Mouse (Mus musculus): ENCODE data around the gene Nmrk2. TPM values are rescaled to one million over a fixed set of nuclear protein-coding genes. Genes with fewer than 3 reads are reported as not detected.
A peak's percentile ranks its signal among the peaks of the same experiment; 100 is the strongest.

Gene Nmrk2
- polyA plus RNA-seq (2014; fragmentation: Nextera tagmentation; extraction: Ambion mirVana), result not detected in 2 replicates

- no peaks in the 10 kb centered on the region for H3K9me3 ChIP-seq (ENCODE audit: control insufficient read depth, low read length)
- H3K27me3 ChIP-seq (ENCODE audit: control insufficient read depth, insufficient read depth, low read length), result no peaks in the 10 kb centered on the region
- H3K36me3 ChIP-seq (ENCODE audit: control insufficient read depth, insufficient read depth, low read length), result peaks cover 10% of the 10 kb centered on the region
- H3K4me3 ChIP-seq (ENCODE audit: low read depth, low read length), result no peak within 1 kb of the TSS
- no peak for ATAC-seq (ENCODE audit: low read depth)
- no peak within 1 kb of the TSS for H3K9ac ChIP-seq (replicated peaks; ENCODE audit: low read depth, low read length)
- no peak within 1 kb of the TSS for H3K27ac ChIP-seq (ENCODE audit: low read depth, low read length)
- H3K4me1 ChIP-seq (ENCODE audit: control insufficient read depth, insufficient read depth, low read length), result no peaks in the 10 kb centered on the region
- H3K4me2 ChIP-seq (ENCODE audit: low read depth, low read length), result no peak within 1 kb of the TSS
- 63% methylated on average over 13 of the region's 13 CpGs for WGBS
Observed at GRCm38 (mm10) chr10:81201807-81202758, at the start of gene Nmrk2. Gene Nmrk2, minus strand, starts transcription at chr10:81202051.

DNA sequence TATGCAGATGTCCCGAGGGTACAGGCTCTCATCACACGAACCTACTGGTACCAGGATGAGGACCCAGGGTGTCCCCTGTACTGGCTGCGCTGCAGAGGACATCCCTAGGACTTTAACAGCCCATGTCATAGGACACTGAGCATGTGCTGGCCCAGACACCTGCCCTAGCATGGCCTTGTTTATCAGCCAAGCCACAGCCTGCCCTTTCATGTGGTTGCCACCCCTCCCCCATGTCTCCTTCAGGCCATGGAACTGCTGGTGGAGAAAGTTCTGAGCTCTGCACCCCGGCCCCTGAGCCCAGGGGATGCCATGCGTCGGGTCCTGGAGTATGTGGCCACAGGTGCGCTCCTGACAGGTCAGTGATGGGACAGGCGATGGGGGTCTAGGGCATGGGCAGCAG, 47.6 kb upstream of the Nmrk2 start:
- ATAC-seq (ENCODE audit: low read depth), result no peak
- Histone ChIP-seq H3K4me1 (ENCODE audit: control insufficient read depth, insufficient read depth, low read length) (peaks cover 9% of the 10 kb centered on the region), H3K36me3 (ENCODE audit: control insufficient read depth, insufficient read depth, low read length) (peaks cover 17% of the 10 kb centered on the region; the same call in 1 of the 2 replicates), H3K27me3 (ENCODE audit: control insufficient read depth, insufficient read depth, low read length) (peaks cover 7% of the 10 kb centered on the region; the same call in 1 of the 2 replicates), H3K4me3 (ENCODE audit: low read depth, low read length) (no peak overlapping the region), H3K9ac (replicated peaks; ENCODE audit: low read depth, low read length) (no peak overlapping the region), H3K4me2 (ENCODE audit: low read depth, low read length) (no peak overlapping the region), H3K9me3 (ENCODE audit: control insufficient read depth, low read length) (no peaks in the 10 kb centered on the region), H3K27ac (ENCODE audit: low read depth, low read length) (no peak overlapping the region)
- 84% methylated on average over 8 of the region's 8 CpGs for WGBS

DNA sequence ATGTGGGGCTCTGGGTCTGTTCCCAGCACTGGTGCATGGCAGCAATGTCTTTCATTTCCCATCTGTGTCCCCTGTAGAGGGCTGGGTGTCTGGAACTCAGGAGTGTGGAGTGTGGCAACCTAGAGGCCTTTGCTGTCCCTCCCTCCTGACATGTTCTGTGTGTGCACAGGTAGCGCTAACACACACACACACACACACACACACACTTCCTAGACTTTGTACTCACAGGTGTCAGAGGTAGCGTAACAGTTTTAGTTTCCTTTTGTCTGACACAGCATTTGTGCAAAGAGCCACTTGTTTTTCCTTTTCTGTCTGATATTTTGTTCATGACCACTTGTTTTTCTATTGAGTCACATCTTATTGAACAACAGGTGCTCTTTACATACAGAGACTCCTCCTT, 46.0 kb upstream of the Nmrk2 start:
- ATAC-seq (ENCODE audit: low read depth), result no peak
- no peak overlapping the region for H3K4me2 ChIP-seq (ENCODE audit: low read depth, low read length)
- H3K36me3 ChIP-seq (ENCODE audit: control insufficient read depth, insufficient read depth, low read length), result peaks cover 17% of the 10 kb centered on the region; the same call in 1 of the 2 replicates
- H3K9ac ChIP-seq (replicated peaks; ENCODE audit: low read depth, low read length), result no peak overlapping the region
- no peak overlapping the region for H3K27ac ChIP-seq (ENCODE audit: low read depth, low read length)
- 98% methylated on average over 2 of the region's 2 CpGs for WGBS
- H3K9me3 ChIP-seq (ENCODE audit: control insufficient read depth, low read length), result no peaks in the 10 kb centered on the region
- H3K4me1 ChIP-seq (ENCODE audit: control insufficient read depth, insufficient read depth, low read length), result peaks cover 4% of the 10 kb centered on the region
- H3K4me3 ChIP-seq (ENCODE audit: low read depth, low read length), result no peak overlapping the region
- peaks cover 4% of the 10 kb centered on the region; the same call in 1 of the 2 replicates for H3K27me3 ChIP-seq (ENCODE audit: control insufficient read depth, insufficient read depth, low read length)

GRCm38 (mm10) chr10:81245166-81245565, 43.3 kb upstream of the Nmrk2 start:
- H3K4me2 ChIP-seq (ENCODE audit: low read depth, low read length), result no peak overlapping the region
- H3K27me3 ChIP-seq (ENCODE audit: control insufficient read depth, insufficient read depth, low read length), result peaks cover 2% of the 10 kb centered on the region; the same call in 1 of the 2 replicates
- WGBS, result 96% methylated on average over 6 of the region's 6 CpGs
- no peak overlapping the region for H3K4me3 ChIP-seq (ENCODE audit: low read depth, low read length)
- no peak overlapping the region for H3K27ac ChIP-seq (ENCODE audit: low read depth, low read length)
- H3K36me3 ChIP-seq (ENCODE audit: control insufficient read depth, insufficient read depth, low read length), result peaks cover 11% of the 10 kb centered on the region; the same call in 1 of the 2 replicates
- ATAC-seq (ENCODE audit: low read depth), result no peak
- no peaks in the 10 kb centered on the region for H3K4me1 ChIP-seq (ENCODE audit: control insufficient read depth, insufficient read depth, low read length)
- no peak overlapping the region for H3K9ac ChIP-seq (replicated peaks; ENCODE audit: low read depth, low read length)
- no peaks in the 10 kb centered on the region for H3K9me3 ChIP-seq (ENCODE audit: control insufficient read depth, low read length)

DNA sequence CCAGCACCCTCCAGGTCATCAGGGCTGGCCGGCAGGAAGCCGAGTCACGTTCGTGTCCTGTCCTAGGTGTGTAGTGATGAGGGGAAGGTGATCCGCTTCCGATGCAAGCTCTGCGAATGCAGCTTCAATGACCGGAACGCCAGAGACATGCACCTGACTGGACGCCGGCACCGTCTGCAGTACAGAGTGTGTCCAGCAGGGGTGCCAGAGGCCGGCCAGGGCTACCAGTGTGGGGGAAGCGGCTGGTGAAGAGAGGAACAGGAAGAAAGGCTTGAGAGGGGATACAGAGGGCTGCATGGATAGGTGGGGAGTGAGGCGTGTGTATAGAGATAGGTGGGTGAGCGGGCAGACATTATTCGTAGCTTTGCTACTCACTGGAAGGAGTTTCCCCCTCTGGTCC, 42.7 kb upstream of the Nmrk2 start:
- Histone ChIP-seq H3K4me1 (ENCODE audit: control insufficient read depth, insufficient read depth, low read length) (no peaks in the 10 kb centered on the region), H3K4me2 (ENCODE audit: low read depth, low read length) (no peak overlapping the region), H3K4me3 (ENCODE audit: low read depth, low read length) (no peak overlapping the region), H3K27me3 (ENCODE audit: control insufficient read depth, insufficient read depth, low read length) (peaks cover 4% of the 10 kb centered on the region; the same call in 1 of the 2 replicates), H3K36me3 (ENCODE audit: control insufficient read depth, insufficient read depth, low read length) (peaks cover 10% of the 10 kb centered on the region; the same call in 1 of the 2 replicates), H3K9me3 (ENCODE audit: control insufficient read depth, low read length) (no peaks in the 10 kb centered on the region), H3K27ac (ENCODE audit: low read depth, low read length) (no peak overlapping the region), H3K9ac (replicated peaks; ENCODE audit: low read depth, low read length) (no peak overlapping the region; the same call in 1 of the 2 replicates)
- ATAC-seq (ENCODE audit: low read depth), result peak; percentile 70
- whole genome bisulfite sequencing, result 6% methylated on average over 17 of the region's 17 CpGs

DNA sequence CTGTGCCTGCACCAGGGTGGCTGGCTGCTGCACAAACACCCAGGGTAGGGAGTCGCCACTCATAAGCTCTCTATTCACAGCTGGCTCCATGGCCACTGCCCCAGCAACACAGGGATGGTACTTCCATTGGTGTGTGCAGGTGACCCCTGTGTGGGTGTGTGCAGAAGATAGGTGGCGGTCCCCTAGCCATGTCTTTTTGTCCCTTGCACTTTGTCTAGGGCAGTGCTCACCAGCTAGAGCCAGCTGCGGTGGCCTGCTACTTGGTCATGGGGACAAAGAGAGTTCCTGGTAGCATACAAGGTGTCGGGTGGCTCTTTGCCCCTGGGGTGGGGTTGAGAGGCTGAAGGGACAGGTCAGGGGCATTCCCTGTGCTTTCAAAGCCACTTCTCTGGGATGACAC, 42.3 kb upstream of the Nmrk2 start:
- no peak overlapping the region for H3K4me2 ChIP-seq (ENCODE audit: low read depth, low read length)
- peaks cover 10% of the 10 kb centered on the region; the same call in 1 of the 2 replicates for H3K36me3 ChIP-seq (ENCODE audit: control insufficient read depth, insufficient read depth, low read length)
- H3K9ac ChIP-seq (replicated peaks; ENCODE audit: low read depth, low read length), result no peak overlapping the region; the same call in 1 of the 2 replicates
- no peak overlapping the region for H3K27ac ChIP-seq (ENCODE audit: low read depth, low read length)
- whole genome bisulfite sequencing, result 79% methylated on average over 4 of the region's 4 CpGs
- no peak overlapping the region for H3K4me3 ChIP-seq (ENCODE audit: low read depth, low read length)
- no peaks in the 10 kb centered on the region for H3K9me3 ChIP-seq (ENCODE audit: control insufficient read depth, low read length)
- H3K4me1 ChIP-seq (ENCODE audit: control insufficient read depth, insufficient read depth, low read length), result no peaks in the 10 kb centered on the region
- ATAC-seq (ENCODE audit: low read depth), result peak; percentile 15; the same call in 1 of the 2 replicates
- peaks cover 4% of the 10 kb centered on the region; the same call in 1 of the 2 replicates for H3K27me3 ChIP-seq (ENCODE audit: control insufficient read depth, insufficient read depth, low read length)

DNA sequence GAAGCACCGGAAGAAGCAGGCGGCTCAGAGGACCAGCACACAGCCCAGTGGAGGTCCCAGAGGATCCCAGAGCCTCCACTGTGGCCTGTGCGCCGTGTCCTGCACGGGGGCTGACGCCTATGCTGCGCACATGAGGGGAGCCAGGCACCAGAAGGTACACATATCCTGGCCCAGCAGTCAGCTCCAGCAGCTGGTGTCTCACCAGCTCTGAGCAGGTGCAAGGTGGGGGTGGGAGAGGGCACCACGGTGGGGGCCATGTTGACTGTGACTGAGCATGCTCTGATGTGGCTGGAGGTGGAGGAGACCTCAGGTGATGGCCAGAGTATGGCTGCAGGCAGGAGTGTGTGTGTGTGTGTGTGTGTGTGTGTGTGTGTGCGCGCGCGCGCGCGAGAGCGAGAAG, 40.2 kb upstream of the Nmrk2 start:
- Histone ChIP-seq H3K27ac (ENCODE audit: low read depth, low read length) (no peak overlapping the region), H3K27me3 (ENCODE audit: control insufficient read depth, insufficient read depth, low read length) (peaks cover 4% of the 10 kb centered on the region; the same call in 1 of the 2 replicates), H3K36me3 (ENCODE audit: control insufficient read depth, insufficient read depth, low read length) (0 out of 2 replicates have a peak, but pooled peaks cover 5% of the 10 kb centered on the region), H3K4me2 (ENCODE audit: low read depth, low read length) (no peak overlapping the region), H3K9me3 (ENCODE audit: control insufficient read depth, low read length) (no peaks in the 10 kb centered on the region), H3K9ac (replicated peaks; ENCODE audit: low read depth, low read length) (no peak overlapping the region), H3K4me3 (ENCODE audit: low read depth, low read length) (no peak overlapping the region), H3K4me1 (ENCODE audit: control insufficient read depth, insufficient read depth, low read length) (no peaks in the 10 kb centered on the region)
- WGBS, result 87% methylated on average over 16 of the region's 16 CpGs
- no peak for ATAC-seq (ENCODE audit: low read depth)

DNA sequence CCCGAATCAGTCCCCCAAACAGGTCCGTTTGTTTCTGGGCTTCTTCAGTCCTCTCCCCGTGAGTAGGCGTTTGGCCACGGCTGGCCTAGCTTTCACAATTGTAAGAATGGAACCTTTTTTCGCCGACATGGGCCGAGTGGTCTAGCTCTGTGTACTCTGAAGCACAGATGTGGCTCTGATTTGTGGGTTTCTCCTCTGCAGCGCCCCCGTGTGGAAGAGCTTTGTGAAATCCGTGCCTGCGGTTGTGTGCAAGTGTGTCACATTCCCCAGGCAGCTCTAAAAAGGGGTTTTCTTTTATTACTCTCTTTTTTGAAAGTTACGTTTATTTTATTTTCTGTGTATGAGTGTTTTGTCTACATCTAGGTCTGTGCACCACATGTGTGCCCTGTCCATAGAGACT, 39.0 kb upstream of the Nmrk2 start:
- Histone ChIP-seq H3K27ac (ENCODE audit: low read depth, low read length) (no peak overlapping the region), H3K4me3 (ENCODE audit: low read depth, low read length) (no peak overlapping the region), H3K9me3 (ENCODE audit: control insufficient read depth, low read length) (no peaks in the 10 kb centered on the region), H3K4me2 (ENCODE audit: low read depth, low read length) (no peak overlapping the region), H3K9ac (replicated peaks; ENCODE audit: low read depth, low read length) (no peak overlapping the region), H3K27me3 (ENCODE audit: control insufficient read depth, insufficient read depth, low read length) (peaks cover 4% of the 10 kb centered on the region; the same call in 1 of the 2 replicates), H3K4me1 (ENCODE audit: control insufficient read depth, insufficient read depth, low read length) (no peaks in the 10 kb centered on the region), H3K36me3 (ENCODE audit: control insufficient read depth, insufficient read depth, low read length) (0 out of 2 replicates have a peak, but pooled peaks cover under 1% of the 10 kb centered on the region)
- no peak for ATAC-seq (ENCODE audit: low read depth)
- 20% methylated on average over 13 of the region's 13 CpGs for WGBS

DNA sequence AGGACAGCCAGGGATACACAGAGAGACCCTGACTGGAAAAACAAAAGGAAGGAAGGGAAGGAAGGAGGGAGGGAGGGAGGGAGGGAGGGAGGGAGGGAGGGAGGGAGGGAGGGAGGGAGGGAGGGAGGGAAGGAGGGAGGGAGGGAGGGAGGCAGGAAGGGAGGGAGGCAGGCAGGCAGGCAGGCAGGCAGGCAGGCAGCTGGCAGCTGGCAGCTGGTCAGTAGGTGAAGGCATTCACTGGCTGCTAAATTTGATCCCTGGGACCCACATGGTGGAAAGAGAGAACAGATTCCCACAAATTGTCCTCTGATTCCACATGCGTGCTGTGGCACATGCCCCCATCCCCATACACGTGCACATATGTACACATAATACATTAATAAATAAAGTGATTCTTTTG, 36.8 kb upstream of the Nmrk2 start:
- Histone ChIP-seq H3K9ac (replicated peaks; ENCODE audit: low read depth, low read length) (no peak overlapping the region), H3K4me3 (ENCODE audit: low read depth, low read length) (no peak overlapping the region), H3K36me3 (ENCODE audit: control insufficient read depth, insufficient read depth, low read length) (no peaks in the 10 kb centered on the region), H3K27me3 (ENCODE audit: control insufficient read depth, insufficient read depth, low read length) (peaks cover 4% of the 10 kb centered on the region; the same call in 1 of the 2 replicates), H3K27ac (ENCODE audit: low read depth, low read length) (no peak overlapping the region), H3K4me2 (ENCODE audit: low read depth, low read length) (no peak overlapping the region), H3K4me1 (ENCODE audit: control insufficient read depth, insufficient read depth, low read length) (peaks cover 3% of the 10 kb centered on the region; the same call in 1 of the 2 replicates), H3K9me3 (ENCODE audit: control insufficient read depth, low read length) (no peaks in the 10 kb centered on the region)
- WGBS, result 74% methylated on average over 2 of the region's 2 CpGs
- ATAC-seq (ENCODE audit: low read depth), result no peak
